Mouse (Mus musculus) frontal cortex, postnatal 10 days (tissue): ENCODE results near the gene Mast4.

ENCODE experiments used
- DNase-seq, 2 experiments: peaks; one replicate each; pipeline ENCODE4 v3.0.0; 2022; ENCODE audit warnings: low spot score in 2 of 2, mixed read lengths in 1 of 2

Mast4 gene

GRCm38 (mm10) chr13:103315113-103315708 lies 19.1 kb downstream of the Mast4 start:
- no peak for DNase-seq

GRCm38 (mm10) chr13:103308296-103308695 lies 26.0 kb downstream of the Mast4 start:
- no peak for DNase-seq

- no peak for DNase-seq
Measured at GRCm38 (mm10) chr13:103303826-103304225, 30.5 kb downstream of the Mast4 start.

GRCm38 (mm10) chr13:103302508-103302907 lies 31.8 kb downstream of the Mast4 start:
- DNase-seq: no peak

GRCm38 (mm10) chr13:103302077-103302476 lies 32.2 kb downstream of the Mast4 start:
- no peak for DNase-seq

- no peak for DNase-seq
Measured at GRCm38 (mm10) chr13:103294424-103294823, 39.9 kb downstream of the Mast4 start.

GRCm38 (mm10) chr13:103293121-103293520 lies 41.2 kb downstream of the Mast4 start:
- no peak for DNase-seq

GRCm38 (mm10) chr13:103291098-103291497 lies 43.2 kb downstream of the Mast4 start:
- no peak for DNase-seq

GRCm38 (mm10) chr13:103285821-103286220 lies 48.5 kb downstream of the Mast4 start:
- DNase-seq: no peak

GRCm38 (mm10) chr13:103285036-103285435 lies 49.3 kb downstream of the Mast4 start:
- no peak for DNase-seq

GRCm38 (mm10) chr13:103270856-103271391 lies 63.4 kb downstream of the Mast4 start:
- DNase-seq: no peak

- no peak for DNase-seq
Measured at GRCm38 (mm10) chr13:103262707-103263106, 71.6 kb downstream of the Mast4 start.

GRCm38 (mm10) chr13:103262061-103262460 lies 72.2 kb downstream of the Mast4 start:
- no peak for DNase-seq

- DNase-seq: no peak
Measured at GRCm38 (mm10) chr13:103260414-103260813, 73.9 kb downstream of the Mast4 start.

GRCm38 (mm10) chr13:103258106-103258505 lies 76.2 kb downstream of the Mast4 start:
- DNase-seq: no peak

- no peak for DNase-seq
Measured at GRCm38 (mm10) chr13:103254861-103255260, 79.4 kb downstream of the Mast4 start.

- DNase-seq: no peak
Measured at GRCm38 (mm10) chr13:103253077-103253476, 81.2 kb downstream of the Mast4 start.

- DNase-seq: no peak
Measured at GRCm38 (mm10) chr13:103248102-103249054, 85.9 kb downstream of the Mast4 start.

- DNase-seq: no peak
Measured at GRCm38 (mm10) chr13:103246973-103247718, 87.2 kb downstream of the Mast4 start.

- DNase-seq: no peak
Measured at GRCm38 (mm10) chr13:103245431-103245830, 88.9 kb downstream of the Mast4 start.

- DNase-seq: no peak
Measured at GRCm38 (mm10) chr13:103244053-103244452, 90.2 kb downstream of the Mast4 start.

- no peak for DNase-seq
Measured at GRCm38 (mm10) chr13:103241092-103241491, 93.2 kb downstream of the Mast4 start.
